Mouse (Mus musculus): ENCODE measurements around the gene Thpo.

- TF ChIP-seq MAX (IDR thresholded peaks at IDR 0.05) = no peak
- no peak for TF ChIP-seq CTCF (IDR thresholded peaks at IDR 0.05; ENCODE audit: control insufficient read depth, insufficient read depth, insufficient read length)
Observed at GRCm38 (mm10) chr16:20690774-20691173, 43.5 kb downstream of the Thpo start.

Measured in C2C12 (cell line).